ENCODE assay signal across 12 mouse cellular contexts in genomic region chr1:170142256-170142871, GRCm38 (mm10). TPM values are rescaled to one million over a fixed set of nuclear protein-coding genes. Genes with fewer than 3 reads are reported as not detected.
"Had no signal": no experiment of that assay in that cellular context is flagged by ENCODE, and none has a peak within 500 bp of the region (broad histone marks: within the 10 kb centered on the region; RNA-seq: fewer than 3 reads in every experiment).

No protein-coding gene starts in this region.

- DNase-seq: layer of hippocampus, postnatal 36 days; lung, adult 18-20 months; lung, postnatal 10 days; lung, postnatal 36 days; retina, postnatal 1 day; right cerebral cortex, postnatal 25 days; spleen, adult 18-20 months; thymus, adult 2 months; thymus, postnatal 14 days; thymus, postnatal 4 days had no signal

RNA-seq across cellular contexts. Expression of gene Ddr2, which starts 31.8 kb away (rescaled TPM):
- total RNA-seq: monocyte, adult 5-6 weeks; neutrophil, adult 5-6 weeks had no signal
